ENCODE assay signal across 15 mouse cellular contexts in genomic region chr5:77324936-77325335, GRCm38 (mm10).
"Had no signal": no experiment of that assay in that cellular context is flagged by ENCODE, and none has a peak within 500 bp of the region (broad histone marks: within the 10 kb centered on the region; RNA-seq: fewer than 3 reads in every experiment).

No protein-coding gene starts in this region.

- H3K4me1 ChIP-seq: neural tube, embryonic 15.5 days; stomach, embryonic 15.5 days had no signal

- H3K4me3 ChIP-seq: neural tube, embryonic 15.5 days; stomach, embryonic 15.5 days had no signal

- H3K27ac ChIP-seq: neural tube, embryonic 15.5 days; stomach, embryonic 15.5 days; stomach, postnatal 0 days had no signal

- H3K9ac ChIP-seq: neural tube, embryonic 15.5 days; stomach, embryonic 15.5 days had no signal

- DNase-seq: retina, postnatal 1 day; right cerebral cortex, adult 18-20 months; right cerebral cortex, postnatal 14 days; right cerebral cortex, postnatal 25 days; right cerebral cortex, postnatal 4 days; spleen, adult 18-20 months; thymus, adult 18-20 months; thymus, adult 2 months; thymus, postnatal 14 days; thymus, postnatal 25 days; thymus, postnatal 36 days; thymus, postnatal 4 days had no signal

- H3K27me3 ChIP-seq: neural tube, embryonic 15.5 days; stomach, embryonic 15.5 days had no signal
